Mouse (Mus musculus) cerebellum, adult 18-20 months (tissue): ENCODE measurements at regions not wholly inside any gene's neighbourhood (a gene's known extent, or its start where the extent isn't known, plus 50 kb on each side); places are given as distances from the start of the nearest gene placed in this dataset.

Experiments
- DNase-seq, 2 experiments: peaks; one replicate each; pipeline ENCODE4 v3.0.0; 2021

- no peak for DNase-seq
Observed at GRCm38 (mm10) chr15:49335523-49336040, 4549.1 kb upstream of the Gm7489 start.

DNA sequence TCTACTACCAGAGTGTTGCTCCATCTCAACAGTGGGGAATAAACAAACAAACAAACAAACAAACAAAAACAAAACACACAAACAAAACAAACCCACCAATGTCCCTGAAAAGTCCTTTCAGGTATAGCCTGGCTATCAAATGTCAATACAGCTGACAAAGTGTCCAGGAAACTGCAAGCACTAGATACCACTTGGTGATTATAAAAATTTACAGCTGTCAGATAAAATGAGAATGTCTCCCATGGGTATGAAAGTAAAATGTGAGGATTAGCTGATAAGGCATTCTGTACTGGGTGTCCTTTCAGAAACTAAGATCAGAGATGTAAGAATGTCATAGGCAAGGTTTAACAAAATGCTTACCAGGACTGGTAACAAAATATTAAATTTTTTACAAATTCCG is 4537.7 kb upstream of the Gm7489 start:
- no peak for DNase-seq

GRCm38 (mm10) chr15:49356107-49356506 is 4528.6 kb upstream of the Gm7489 start:
- DNase-seq: no peak

- no peak for DNase-seq
Observed at GRCm38 (mm10) chr15:49395966-49396365, 4488.7 kb upstream of the Gm7489 start.

DNA sequence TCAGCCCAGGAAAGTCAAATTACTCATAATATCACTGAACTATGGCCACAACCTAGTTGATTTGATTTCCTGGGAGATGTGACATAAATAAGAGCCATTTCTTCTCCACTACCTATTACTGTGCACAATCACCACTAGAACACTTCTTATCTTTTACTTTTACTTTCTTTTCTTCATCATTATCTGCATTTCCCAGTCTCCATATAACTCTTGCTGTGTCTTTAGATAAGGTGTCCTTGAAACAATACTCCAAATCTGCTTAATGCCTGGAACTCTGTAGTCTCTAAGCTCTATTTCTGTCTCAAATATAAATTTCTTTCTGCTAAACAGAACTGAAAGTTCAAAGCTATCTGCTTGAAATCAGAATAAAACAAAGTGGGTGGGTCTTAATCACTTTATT is 4471.0 kb upstream of the Gm7489 start:
- DNase-seq: no peak

GRCm38 (mm10) chr15:49451310-49451709 is 4433.4 kb upstream of the Gm7489 start:
- no peak for DNase-seq

DNA sequence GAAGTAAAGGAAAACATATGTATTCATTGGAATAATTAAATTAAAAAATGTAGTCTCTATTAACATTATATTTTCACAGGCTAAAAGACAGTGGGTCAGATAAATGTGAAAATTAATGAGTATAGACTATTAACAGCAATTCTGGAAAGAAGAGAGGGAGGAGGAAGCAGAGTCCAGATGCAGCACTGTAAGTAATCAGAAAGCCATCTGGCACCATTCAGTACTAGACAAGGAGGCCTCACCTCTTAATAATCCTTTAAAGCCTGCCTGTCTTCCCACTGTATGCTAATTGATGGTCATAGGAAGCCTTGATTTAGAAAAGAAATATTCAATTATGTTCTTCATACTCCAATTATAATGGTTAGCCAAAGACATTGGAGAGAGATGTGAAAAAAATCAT is 4400.1 kb upstream of the Gm7489 start:
- DNase-seq: no peak

DNA sequence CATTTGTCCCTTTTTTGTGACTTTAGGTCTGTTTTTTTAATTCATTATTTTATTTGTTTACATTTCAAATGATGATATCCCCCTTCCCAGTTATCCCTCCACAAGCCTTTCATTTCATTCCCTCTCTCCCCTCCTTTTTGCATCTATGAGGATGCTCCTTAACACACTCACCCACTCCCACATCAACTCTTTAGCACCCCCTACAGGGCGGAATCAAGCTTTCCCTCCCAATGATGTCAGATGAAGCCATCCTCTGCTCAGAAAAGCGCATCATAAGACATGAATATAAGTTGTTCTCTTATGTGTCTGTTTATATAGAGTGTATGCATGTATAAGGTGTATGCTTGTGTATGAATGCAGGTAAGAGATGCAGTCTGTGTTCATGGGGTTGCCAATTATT is 4391.9 kb upstream of the Gm7489 start:
- DNase-seq: no peak

DNA sequence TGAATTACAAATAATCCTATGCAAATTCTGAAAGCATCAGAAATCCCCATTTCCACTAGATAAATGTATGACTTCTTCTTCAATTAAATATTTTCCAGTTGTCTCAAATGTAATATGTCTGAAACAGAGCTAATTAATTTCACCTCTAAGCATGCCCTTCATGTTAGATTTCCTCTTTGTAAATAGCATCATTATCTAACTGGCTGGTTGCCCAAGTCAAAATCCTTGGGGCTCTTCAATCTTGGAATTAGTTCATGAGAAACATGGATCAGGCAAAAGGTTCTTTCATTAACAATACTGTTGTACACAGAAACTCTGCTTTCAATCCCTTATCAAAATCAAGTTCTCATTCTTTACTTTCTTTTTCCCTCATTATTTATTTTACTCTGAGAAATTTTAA is 4382.9 kb upstream of the Gm7489 start:
- DNase-seq: peak; percentile 4 to 6
